Mouse (Mus musculus) heart, adult 2 months (tissue): ENCODE results near the gene Ptges3l. TPM values are rescaled to one million over a fixed set of nuclear protein-coding genes. Genes with fewer than 3 reads are reported as not detected.

Experiments used
- DNase-seq, 2 experiments: peaks; one replicate each; pipeline ENCODE4 v3.0.0; 2021
- H3K27ac ChIP-seq: fragments of 200-600 bp; 2 replicates; pipeline ENCODE4 v1.8.1; 2022
- H3K27me3 ChIP-seq: fragments of 200-500 bp; 2 replicates; pipeline ENCODE4 v1.6.1; 2012; ENCODE audit warnings: mild to moderate bottlenecking, low read length, inconsistent platforms, mixed read lengths; ENCODE audit not compliant: control insufficient read depth, insufficient read depth
- H3K36me3 ChIP-seq: fragments of 200-500 bp; 2 replicates; pipeline ENCODE4 v1.6.1; 2012; ENCODE audit warnings: low read length, inconsistent platforms; ENCODE audit not compliant: control insufficient read depth, insufficient read depth
- H3K4me1 ChIP-seq: fragments of 200-500 bp; 2 replicates; pipeline ENCODE4 v1.6.1; 2011; ENCODE audit warnings: low read length; ENCODE audit not compliant: control insufficient read depth, insufficient read depth
- H3K4me3 ChIP-seq: fragments of 200-600 bp; 2 replicates; pipeline ENCODE4 v1.8.1; 2022
- H3K79me2 ChIP-seq: fragments of 200-500 bp; replicated peaks from 2 replicates; pipeline ENCODE4 v1.6.1; 2012; ENCODE audit warnings: mild to moderate bottlenecking, inconsistent platforms, low read length, moderate library complexity, mixed read lengths; ENCODE audit not compliant: control insufficient read depth, insufficient read depth
- H3K9ac ChIP-seq: fragments of 200-500 bp; 2 replicates; pipeline ENCODE4 v1.6.1; 2012; ENCODE audit warnings: low read depth, mild to moderate bottlenecking, control low read depth, inconsistent platforms, low read length, mixed read lengths
- CTCF ChIP-seq: fragments of 200-600 bp; IDR thresholded peaks from 2 replicates; pipeline ENCODE4 v1.8.1; 2022; ENCODE audit warnings: antibody characterized with exemption, mild to moderate bottlenecking, moderate library complexity
- EP300 ChIP-seq: fragments of 200-500 bp; IDR thresholded peaks from 2 replicates; pipeline ENCODE4 v1.6.1; 2011; ENCODE audit warnings: low read depth, low read length, control low read depth; ENCODE audit not compliant: insufficient read depth
- POLR2A ChIP-seq: fragments of 200-500 bp; IDR thresholded peaks from 2 replicates; pipeline ENCODE4 v1.6.1; 2011; ENCODE audit warnings: mild to moderate bottlenecking, low read depth, low read length, control low read depth; ENCODE audit not compliant: insufficient read depth
- WGBS: fragments of 180-500 bp; shearing (Covaris S2); methylation state at CpG from one replicate; pipeline ENCODE4 v1.1.7; 2018; 5-methylcytosine and 5-hydroxymethylcytosine counted together
- intact Hi-C: fragments of 180-260 bp; cut with DNase I; formaldehyde crosslinking; loops from one replicate; pipeline ENCODE4 v1.15.1; 2025
- polyA plus RNA-seq: library from polyadenylated mRNA; depleted of rRNA; stranded (reverse); fragments of >200 nt; gene quantifications from 2 replicates; pipeline ENCODE4 v1.2.3, GENCODE M21; 2012
- total RNA-seq, 2 experiments: library from RNA; stranded (reverse); gene quantifications; 2 replicates each; pipeline ENCODE4 v1.2.3; 2021

The Ptges3l gene
- total and polyA plus RNA-seq, 3 experiments = 50.6 to 58.3 (median 56.8) TPM

- H3K27me3 ChIP-seq = no peaks in the 10 kb centered on the region
- intact Hi-C loops = no loop called here
- H3K9ac ChIP-seq = no peak overlapping the region
- no peak for DNase-seq
- H3K36me3 ChIP-seq = no peaks in the 10 kb centered on the region; the same call in 1 of the 2 replicates
- H3K4me3 ChIP-seq = no peak overlapping the region
- no peaks in the 10 kb centered on the region for H3K4me1 ChIP-seq
- TF ChIP-seq EP300 (no peak), POLR2A (no peak), CTCF (no peak)
- no peak overlapping the region for H3K27ac ChIP-seq
- no peaks in the 10 kb centered on the region for H3K79me2 ChIP-seq
- 84% methylated on average over 4 of the region's 4 CpGs for WGBS
These were observed 11.8 kb upstream of the Ptges3l start for GRCm38 (mm10) chr11:101436916-101437315.

GRCm38 (mm10) chr11:101435831-101436230, 10.7 kb upstream of the Ptges3l start:
- WGBS = 68% methylated on average over 4 of the region's 4 CpGs
- no peaks in the 10 kb centered on the region; the same call in 1 of the 2 replicates for H3K36me3 ChIP-seq
- H3K27ac ChIP-seq = no peak overlapping the region
- H3K4me1 ChIP-seq = no peaks in the 10 kb centered on the region
- H3K79me2 ChIP-seq = no peaks in the 10 kb centered on the region
- DNase-seq = no peak
- H3K27me3 ChIP-seq = no peaks in the 10 kb centered on the region
- no peak for TF ChIP-seq EP300
- TF ChIP-seq CTCF = no peak
- no peak for TF ChIP-seq POLR2A
- no peak overlapping the region for H3K4me3 ChIP-seq
- intact Hi-C loops = no loop called here
- H3K9ac ChIP-seq = no peak overlapping the region

- no peak overlapping the region for H3K4me3 ChIP-seq
- no peak for DNase-seq
- no peaks in the 10 kb centered on the region for H3K79me2 ChIP-seq
- intact Hi-C loops = no loop called here
- no peaks in the 10 kb centered on the region; the same call in 1 of the 2 replicates for H3K36me3 ChIP-seq
- no peak for TF ChIP-seq POLR2A
- no peak for TF ChIP-seq CTCF
- TF ChIP-seq EP300 = no peak
- WGBS = 78% methylated on average over 13 of the region's 13 CpGs
- H3K27ac ChIP-seq = no peak overlapping the region
- no peak overlapping the region for H3K9ac ChIP-seq
- no peaks in the 10 kb centered on the region for H3K4me1 ChIP-seq
- H3K27me3 ChIP-seq = no peaks in the 10 kb centered on the region
These were observed 8.3 kb upstream of the Ptges3l start for GRCm38 (mm10) chr11:101433396-101433795.

GRCm38 (mm10) chr11:101431327-101431726, 6.2 kb upstream of the Ptges3l start:
- no peaks in the 10 kb centered on the region for H3K79me2 ChIP-seq

GRCm38 (mm10) chr11:101426165-101426564, 1.0 kb upstream of the Ptges3l start:
- Histone ChIP-seq H3K79me2 (0 out of 2 replicates have a peak, but pooled peaks cover 1% of the 10 kb centered on the region), H3K4me1 (peaks cover 8% of the 10 kb centered on the region), H3K4me3 (peak overlapping the region; percentile 95), H3K27ac (no peak overlapping the region), H3K36me3 (peaks cover 4% of the 10 kb centered on the region; the same call in 1 of the 2 replicates), H3K27me3 (no peaks in the 10 kb centered on the region), H3K9ac (no peak overlapping the region)
- intact Hi-C loops = loop anchor here (2.0 kb wide), 1 partner anchor 15 kb away; no protein-coding TSS in a partner anchor
- DNase-seq = no peak
- 21% methylated on average over 8 of the region's 8 CpGs for WGBS
- TF ChIP-seq EP300 = no peak
- TF ChIP-seq POLR2A = no peak
- no peak for TF ChIP-seq CTCF

More at GRCm38 (mm10) chr11:101431327-101431726, 6.2 kb upstream of the Ptges3l start:
- WGBS = 89% methylated on average over 9 of the region's 9 CpGs
- Histone ChIP-seq H3K4me1 (peaks cover under 1% of the 10 kb centered on the region; the same call in 1 of the 2 replicates), H3K4me3 (no peak overlapping the region), H3K27me3 (no peaks in the 10 kb centered on the region), H3K27ac (no peak overlapping the region), H3K9ac (no peak overlapping the region), H3K36me3 (peaks cover 2% of the 10 kb centered on the region)
- no peak for TF ChIP-seq EP300
- no peak for TF ChIP-seq CTCF
- no peak for DNase-seq
- intact Hi-C loops = no loop called here

GRCm38 (mm10) chr11:101424105-101424851, 855 bp downstream of the Ptges3l start, which contains the start of gene Gm27029:
Gm27029 (minus strand) TSS chr11:101424796.
- Histone ChIP-seq H3K36me3 (peaks cover 4% of the 10 kb centered on the region; the same call in 1 of the 2 replicates), H3K27me3 (no peaks in the 10 kb centered on the region), H3K27ac (peak within 1 kb of the TSS; percentile 91), H3K9ac (peak within 1 kb of the TSS; percentile 91), H3K4me1 (peaks cover 8% of the 10 kb centered on the region), H3K79me2 (0 out of 2 replicates have a peak, but pooled peaks cover 1% of the 10 kb centered on the region), H3K4me3 (peak within 1 kb of the TSS; percentile 95)
- 1% methylated on average over 23 of the region's 23 CpGs for WGBS
- TF ChIP-seq POLR2A (peak; percentile 60; the same call in 1 of the 2 replicates), CTCF (no peak), EP300 (peak; percentile 48; the same call in 1 of the 2 replicates)
- intact Hi-C loops = no loop called here
- peak; percentile 32 to 56 for DNase-seq
